Mouse (Mus musculus) midbrain, postnatal 0 days (tissue): Measurements from ENCODE around the gene Galm. TPM values are rescaled to one million over a fixed set of nuclear protein-coding genes. Genes with fewer than 3 reads are reported as not detected.

Source experiments
- ATAC-seq: fragments of 200-750 bp; cut with Nextera tagmentation; 2 replicates; pipeline ENCODE4 v1.8.0; 2017; ENCODE audit warnings: moderate number of reproducible peaks, mild to moderate bottlenecking, moderate TSS enrichment, moderate library complexity; ENCODE audit not compliant: low FRiP score
- DNase-seq: peaks from one replicate; pipeline ENCODE4 v3.0.0-alpha.2; 2015; ENCODE audit warnings: low spot score
- H3K27ac ChIP-seq: fragments of 300-500 bp; sonication (generic); 2 replicates; pipeline ENCODE4 v1.5.1; 2014; ENCODE audit warnings: low read depth, mild to moderate bottlenecking, low read length, mixed read lengths
- H3K27me3 ChIP-seq: fragments of 300-500 bp; sonication (generic); 2 replicates; pipeline ENCODE4 v1.6.1; 2014; ENCODE audit warnings: low read length, control low read depth, mixed read lengths; ENCODE audit not compliant: insufficient read depth
- H3K36me3 ChIP-seq: fragments of 300-500 bp; sonication (generic); 2 replicates; pipeline ENCODE4 v1.6.1; 2014; ENCODE audit warnings: low read length, control low read depth, mixed read lengths; ENCODE audit not compliant: insufficient read depth
- H3K4me1 ChIP-seq: fragments of 300-500 bp; sonication (generic); 2 replicates; pipeline ENCODE4 v1.6.1; 2014; ENCODE audit warnings: mild to moderate bottlenecking, control low read depth, antibody characterized with exemption, low read length, mixed read lengths; ENCODE audit not compliant: insufficient read depth
- H3K4me2 ChIP-seq: fragments of 300-500 bp; sonication (generic); 2 replicates; pipeline ENCODE4 v1.6.1; 2014; ENCODE audit warnings: low read depth, mild to moderate bottlenecking, low read length, mixed read lengths; ENCODE audit not compliant: poor library complexity, severe bottlenecking
- H3K4me3 ChIP-seq: fragments of 300-500 bp; sonication (generic); 2 replicates; pipeline ENCODE4 v1.5.1; 2014; ENCODE audit warnings: low read depth, mild to moderate bottlenecking, low read length, moderate library complexity
- H3K9ac ChIP-seq: fragments of 300-500 bp; sonication (generic); replicated peaks from 2 replicates; pipeline ENCODE4 v1.6.1; 2014; ENCODE audit warnings: mild to moderate bottlenecking, low read length, moderate library complexity, mixed read lengths; ENCODE audit not compliant: poor library complexity, severe bottlenecking
- H3K9me3 ChIP-seq: fragments of 300-500 bp; sonication (generic); 2 replicates; pipeline ENCODE4 v1.6.1; 2016; ENCODE audit warnings: low read length, control low read depth
- CTCF ChIP-seq: IDR thresholded peaks from 2 replicates; pipeline ENCODE4 v1.5.1; 2016; ENCODE audit warnings: antibody characterized with exemption, mild to moderate bottlenecking
- WGBS: fragments of 180-500 bp; shearing (Covaris S2); extraction: QIAGEN DNeasy Blood & Tissue Kit; methylation state at CpG from one replicate; pipeline ENCODE4 v1.1.7; 2014; 5-methylcytosine and 5-hydroxymethylcytosine counted together
- polyA plus RNA-seq: library from polyadenylated mRNA; unstranded; fragments of >200 nt; fragmentation: Nextera tagmentation; extraction: Ambion mirVana; gene quantifications from 2 replicates; pipeline ENCODE4 v1.2.1, GENCODE M21; 2015
- total RNA-seq: library from RNA; depleted of rRNA; stranded (reverse); fragments of >200 nt; gene quantifications from 2 replicates; pipeline ENCODE4 v1.2.3, GENCODE M21; 2014

The Galm gene
- total and polyA plus RNA-seq, 2 experiments from 2014 or later, result 1.00 to 1.3 TPM

- TF ChIP-seq CTCF, result no peak
- H3K4me3 ChIP-seq, result no peak overlapping the region
- no peaks in the 10 kb centered on the region for H3K9me3 ChIP-seq
- H3K27ac ChIP-seq, result no peak overlapping the region
- H3K4me1 ChIP-seq, result no peaks in the 10 kb centered on the region
- 66% methylated on average over 2 of the region's 2 CpGs for WGBS
- H3K36me3 ChIP-seq, result no peaks in the 10 kb centered on the region
- DNase-seq (no peak), ATAC-seq (no peak)
- no peak overlapping the region for H3K4me2 ChIP-seq
- H3K27me3 ChIP-seq, result no peaks in the 10 kb centered on the region
- H3K9ac ChIP-seq, result no peak overlapping the region
Measured at GRCm38 (mm10) chr17:80153631-80154030, 26.4 kb downstream of the Galm start.

- TF ChIP-seq CTCF, result no peak
- no peaks in the 10 kb centered on the region for H3K36me3 ChIP-seq
- H3K4me3 ChIP-seq, result no peak overlapping the region
- ATAC-seq (no peak), DNase-seq (no peak)
- H3K4me1 ChIP-seq, result no peaks in the 10 kb centered on the region
- H3K4me2 ChIP-seq, result no peak overlapping the region
- no peaks in the 10 kb centered on the region for H3K27me3 ChIP-seq
- H3K9me3 ChIP-seq, result no peaks in the 10 kb centered on the region
- 91% methylated on average over 8 of the region's 8 CpGs for WGBS
- H3K9ac ChIP-seq, result no peak overlapping the region
- H3K27ac ChIP-seq, result no peak overlapping the region
Measured at GRCm38 (mm10) chr17:80156905-80157304, 29.6 kb downstream of the Galm start.

- no peak for ATAC-seq
- WGBS, result 93% methylated on average over 6 of the region's 6 CpGs
- Histone ChIP-seq H3K36me3 (no peaks in the 10 kb centered on the region), H3K4me1 (no peaks in the 10 kb centered on the region), H3K27me3 (no peaks in the 10 kb centered on the region), H3K27ac (no peak overlapping the region), H3K4me2 (no peak overlapping the region), H3K4me3 (no peak overlapping the region), H3K9ac (no peak overlapping the region), H3K9me3 (no peaks in the 10 kb centered on the region)
- DNase-seq, result no peak
- TF ChIP-seq CTCF, result no peak
Measured at GRCm38 (mm10) chr17:80157489-80157888, 30.2 kb downstream of the Galm start.

- Histone ChIP-seq H3K36me3 (no peaks in the 10 kb centered on the region), H3K4me3 (no peak overlapping the region), H3K9ac (no peak overlapping the region), H3K4me1 (no peaks in the 10 kb centered on the region), H3K27me3 (no peaks in the 10 kb centered on the region), H3K9me3 (no peaks in the 10 kb centered on the region), H3K4me2 (no peak overlapping the region), H3K27ac (no peak overlapping the region)
- 74% methylated on average over 5 of the region's 5 CpGs for WGBS
- TF ChIP-seq CTCF, result no peak; the same call in 1 of the 2 replicates
- ATAC-seq, result no peak
- DNase-seq, result peak; percentile 85
Measured at GRCm38 (mm10) chr17:80160454-80160853, 33.2 kb downstream of the Galm start.

DNA sequence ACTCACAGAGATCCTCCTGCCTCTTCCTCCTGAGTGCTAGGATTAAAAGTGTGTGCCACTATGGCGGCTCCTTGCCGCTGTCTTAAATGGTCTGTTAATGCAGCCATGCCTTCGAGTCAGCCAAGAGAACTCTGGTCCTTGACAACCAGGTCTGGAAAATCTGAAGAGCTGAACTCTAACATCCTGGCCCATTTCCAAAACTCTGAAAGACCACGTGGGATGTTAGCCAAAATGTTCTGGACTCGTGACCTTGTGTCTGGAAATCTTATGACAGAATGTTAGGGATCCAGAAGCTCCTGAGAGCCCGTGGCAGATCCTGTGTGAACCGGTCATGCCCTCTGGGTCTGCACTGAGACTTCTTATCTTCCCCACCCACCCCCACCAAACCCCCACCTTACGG, 36.7 kb downstream of the Galm start:
- H3K4me3 ChIP-seq, result no peak overlapping the region
- no peak overlapping the region for H3K27ac ChIP-seq
- no peak overlapping the region for H3K4me2 ChIP-seq
- no peaks in the 10 kb centered on the region for H3K9me3 ChIP-seq
- H3K9ac ChIP-seq, result no peak overlapping the region
- no peaks in the 10 kb centered on the region for H3K27me3 ChIP-seq
- no peak for TF ChIP-seq CTCF
- H3K36me3 ChIP-seq, result no peaks in the 10 kb centered on the region
- 90% methylated on average over 8 of the region's 8 CpGs for WGBS
- H3K4me1 ChIP-seq, result peaks cover 18% of the 10 kb centered on the region
- DNase-seq (no peak), ATAC-seq (no peak)

GRCm38 (mm10) chr17:80165741-80166140, 38.5 kb downstream of the Galm start:
- peak; percentile 81 for DNase-seq
- no peak overlapping the region for H3K4me3 ChIP-seq
- no peak overlapping the region for H3K9ac ChIP-seq
- H3K4me1 ChIP-seq, result peaks cover 23% of the 10 kb centered on the region
- H3K4me2 ChIP-seq, result no peak overlapping the region
- no peak for TF ChIP-seq CTCF
- H3K36me3 ChIP-seq, result no peaks in the 10 kb centered on the region
- ATAC-seq, result no peak
- WGBS, result 68% methylated on average over 6 of the region's 6 CpGs
- H3K27me3 ChIP-seq, result no peaks in the 10 kb centered on the region
- H3K9me3 ChIP-seq, result no peaks in the 10 kb centered on the region
- no peak overlapping the region for H3K27ac ChIP-seq
